Mouse (Mus musculus): ENCODE measurements around the gene Paqr9.

DNA sequence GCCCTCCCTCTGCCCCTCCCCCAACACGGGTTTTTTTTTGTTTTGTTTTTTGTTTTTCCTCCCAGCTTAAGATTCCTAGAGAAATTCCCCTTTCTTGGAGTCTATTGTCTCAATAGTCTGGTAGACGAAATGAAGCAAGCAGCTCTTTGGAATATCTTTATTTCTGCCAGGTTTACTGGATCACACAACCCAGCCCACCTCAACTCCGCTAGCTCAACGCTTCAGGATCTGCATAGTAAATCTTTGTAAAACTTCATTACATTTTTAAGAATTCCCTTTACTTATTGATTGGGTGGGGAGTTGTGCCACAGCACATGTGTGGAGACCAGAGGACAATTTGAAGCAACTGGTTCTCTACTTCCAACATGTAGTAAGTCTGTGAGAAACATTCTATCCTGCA lies 11.1 kb downstream of the Paqr9 start:
- TF ChIP-seq CTCF (IDR thresholded peaks at IDR 0.05; ENCODE audit: low read depth, low read length) (no peak), POLR2A (IDR thresholded peaks at IDR 0.05; ENCODE audit: insufficient read depth, low read length) (no peak), EP300 (IDR thresholded peaks at IDR 0.05; ENCODE audit: insufficient read depth, low read depth, low read length) (no peak)
